Mouse (Mus musculus) G1E (cell line): ENCODE measurements around the gene Ugp2.

Experiments
- CTCF ChIP-seq: IDR thresholded peaks from 2 replicates; pipeline ENCODE4 v1.5.1; 2012; ENCODE audit warnings: low read depth, low read length, inconsistent platforms, mixed read lengths
- GATA1 ChIP-seq: IDR thresholded peaks from 2 replicates; pipeline ENCODE4 v1.6.1; 2012; ENCODE audit warnings: borderline replicate concordance, low read length, inconsistent platforms, mixed read lengths
- GATA2 ChIP-seq: IDR thresholded peaks from 2 replicates; pipeline ENCODE4 v1.6.1; 2012; ENCODE audit warnings: low read depth, low read length, inconsistent platforms, borderline replicate concordance
- POLR2AphosphoS5 ChIP-seq: IDR thresholded peaks from 2 replicates; pipeline ENCODE4 v1.6.1; 2012; ENCODE audit warnings: low read depth, low read length, inconsistent platforms; ENCODE audit not compliant: insufficient replicate concordance
- TAL1 ChIP-seq: conservative IDR thresholded peaks from 2 replicates; pipeline ENCODE4 v1.6.1; 2012; ENCODE audit warnings: low read depth, low read length, inconsistent platforms, mixed read lengths

DNA sequence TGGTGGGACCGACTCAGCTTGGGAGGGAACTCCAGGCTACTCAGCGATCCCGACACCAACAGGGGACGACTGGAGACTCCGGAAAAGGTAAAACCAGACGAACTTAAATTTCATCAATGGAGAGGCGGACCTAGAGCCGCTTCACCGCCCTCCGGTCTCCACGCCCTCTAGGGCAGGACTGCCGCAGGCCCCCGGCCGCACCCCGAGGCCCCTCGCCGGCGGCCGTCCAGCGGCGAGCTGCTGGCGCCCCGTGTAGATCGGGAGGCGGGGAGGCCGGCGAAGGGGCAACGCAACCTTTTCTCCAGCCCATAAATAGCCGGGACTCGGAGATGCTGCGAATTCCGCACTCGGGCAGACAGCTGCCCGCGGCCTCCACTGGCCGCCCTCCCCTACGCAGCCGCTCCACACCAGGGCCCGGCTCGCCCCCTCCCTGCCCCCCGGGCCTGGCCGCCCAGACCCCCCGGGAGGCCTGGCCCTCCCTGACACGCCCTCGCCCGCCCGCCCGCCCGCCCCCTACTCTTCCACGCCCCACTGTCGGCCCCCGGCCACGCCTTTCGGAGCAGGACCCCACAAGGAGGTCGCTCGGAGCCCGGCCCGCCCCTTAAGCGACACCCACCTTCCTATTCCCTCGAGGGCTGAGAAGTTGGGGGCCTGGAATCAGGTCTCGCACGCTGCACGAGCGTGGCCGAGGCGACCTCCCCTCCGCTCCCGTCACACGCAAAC, 441 bp downstream of the Ugp2 start:
- no peak for TF ChIP-seq CTCF
- TF ChIP-seq GATA1 = no peak
- no peak for TF ChIP-seq TAL1
- no peak for TF ChIP-seq POLR2AphosphoS5
- TF ChIP-seq GATA2 = no peak
